Mouse (Mus musculus) megakaryocyte-erythroid progenitor cell, adult 5-6 weeks (primary cell): Measurements from ENCODE around the gene Nek8. TPM values are rescaled to one million over a fixed set of nuclear protein-coding genes. Genes with fewer than 3 reads are reported as not detected.
A peak's percentile ranks its signal among the peaks of the same experiment; 100 is the strongest.
"Not testable (repeated sequence)": the region's sequence is repeated elsewhere in the genome, so short reads cannot be mapped to it uniquely, and the experiment has no call there.

ENCODE experiments used
- ATAC-seq: replicated peaks from 2 replicates; pipeline ENCODE4 v1.8.0; 2016; ENCODE audit warnings: mild to moderate bottlenecking, inconsistent platforms; ENCODE audit not compliant: severe bottlenecking, poor library complexity, low FRiP score, low TSS enrichment
- total RNA-seq, 2 experiments: library from RNA; stranded (forward) in 1 of 2; stranded (reverse) in 1 of 2; fragments of 200-1000, 215-1000 nt in 1 of 2; fragments of >200 nt in 1 of 2; fragmentation: Nextera tagmentation in 1 of 2; gene quantifications; 2 replicates each; pipeline ENCODE4 v1.2.3; 2014 to 2017

Nek8 gene
- total RNA-seq, 2 experiments from 2014 or later, result 7.4 to 38.5 TPM

DNA sequence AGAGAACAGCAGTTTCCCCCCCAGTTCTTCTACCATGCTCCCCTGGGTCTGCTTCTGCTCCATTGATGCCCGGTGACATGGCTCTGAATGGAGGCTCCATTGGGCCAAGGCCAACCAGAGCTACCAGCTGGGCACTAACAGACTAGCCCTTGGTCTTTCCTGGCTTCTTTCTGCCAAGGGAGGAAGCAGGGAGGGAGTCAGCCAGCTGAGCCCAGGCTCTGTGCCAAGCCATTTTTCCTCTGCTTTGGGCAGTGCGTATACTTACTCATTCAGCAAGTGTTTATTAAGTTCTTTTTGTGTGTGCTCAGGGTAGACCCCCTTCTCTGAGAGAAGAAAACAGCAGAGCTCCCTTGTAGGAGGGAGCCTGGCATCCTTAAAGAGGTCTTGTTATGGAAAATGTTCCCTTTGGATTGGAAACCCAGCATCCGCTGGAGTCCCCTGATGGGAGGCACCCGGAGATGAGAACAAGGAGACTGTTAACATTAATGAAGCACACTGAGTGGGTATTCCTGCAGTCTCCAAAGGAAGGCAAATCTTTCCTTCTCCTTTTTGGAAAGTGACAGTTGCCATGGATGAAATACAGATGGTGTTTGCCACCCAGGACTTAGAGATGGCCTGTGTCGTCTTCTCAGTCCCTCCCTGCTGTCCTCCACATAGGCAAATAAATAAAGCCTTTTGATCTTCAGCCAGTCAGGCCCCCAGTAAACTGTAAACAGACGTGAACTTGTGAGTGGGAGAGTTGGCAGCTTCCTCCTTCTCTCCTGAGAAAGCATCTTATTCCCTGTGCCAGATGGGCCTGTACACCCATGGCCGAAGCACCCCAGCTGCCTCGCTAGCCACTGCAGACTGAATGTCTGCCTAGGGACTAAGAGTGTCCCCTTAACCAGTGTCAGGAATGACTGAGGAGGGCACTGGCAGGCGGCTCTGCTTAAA lies 23.9 kb downstream of the Nek8 start:
- no peak for ATAC-seq

DNA sequence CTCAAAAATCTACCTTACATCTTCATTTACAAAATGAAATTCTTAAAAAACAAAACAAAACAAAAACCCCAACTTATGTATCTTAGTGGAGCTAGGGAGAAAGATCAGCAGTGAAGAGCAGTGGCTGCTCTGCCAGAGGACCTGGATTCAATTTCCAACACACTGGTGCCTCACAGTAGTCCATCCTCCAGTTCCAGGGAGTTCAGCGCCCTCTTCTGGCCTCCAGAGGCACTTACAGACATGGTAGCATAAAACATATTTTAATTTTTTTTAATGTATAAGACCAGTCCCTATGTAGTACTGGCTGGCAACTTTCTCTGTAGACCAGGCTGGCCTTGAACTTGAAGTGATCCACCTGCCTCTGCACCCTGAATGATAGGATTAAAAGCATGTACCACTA lies 25.3 kb downstream of the Nek8 start:
- peak; percentile 55; the same call in 1 of the 2 replicates for ATAC-seq

DNA sequence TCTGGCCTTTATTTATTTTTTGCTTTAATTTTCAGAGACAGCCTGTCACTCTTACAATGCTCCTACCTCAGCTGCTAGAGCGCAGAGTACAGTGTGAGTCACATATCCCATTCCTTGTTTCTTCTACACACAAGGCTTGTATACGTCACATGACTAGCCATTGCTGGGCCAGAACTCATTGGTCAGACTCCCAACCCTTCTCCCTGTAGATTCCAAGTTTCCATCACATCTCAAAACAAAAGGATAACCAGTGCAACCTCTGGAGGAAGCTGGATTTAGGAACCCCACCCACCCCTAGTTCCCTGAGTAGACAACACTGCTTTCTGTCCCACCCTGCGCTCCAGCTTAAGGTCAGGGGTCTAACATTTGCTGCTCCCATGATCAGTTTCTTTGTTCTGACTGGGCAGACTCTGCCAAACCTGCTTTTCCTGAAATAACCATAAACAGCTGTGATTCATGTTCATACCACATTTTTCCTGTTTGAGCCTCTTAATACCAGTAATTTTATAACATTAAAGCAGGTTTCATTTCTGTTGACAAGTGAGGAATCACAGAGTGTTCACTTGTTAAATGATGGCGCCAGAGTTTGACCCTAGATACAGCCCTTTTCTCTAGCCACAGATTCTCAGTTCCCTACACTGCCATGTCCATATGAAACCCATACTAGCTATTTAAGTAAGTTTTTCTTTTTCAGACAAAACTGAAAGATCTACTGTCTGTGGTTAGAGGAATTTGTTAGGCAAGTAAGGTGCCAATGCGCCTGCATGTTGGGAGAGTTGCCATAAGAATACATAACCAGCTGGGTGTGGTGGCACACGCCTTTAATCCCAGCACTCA lies 29.6 kb downstream of the Nek8 start:
- ATAC-seq, result no peak

DNA sequence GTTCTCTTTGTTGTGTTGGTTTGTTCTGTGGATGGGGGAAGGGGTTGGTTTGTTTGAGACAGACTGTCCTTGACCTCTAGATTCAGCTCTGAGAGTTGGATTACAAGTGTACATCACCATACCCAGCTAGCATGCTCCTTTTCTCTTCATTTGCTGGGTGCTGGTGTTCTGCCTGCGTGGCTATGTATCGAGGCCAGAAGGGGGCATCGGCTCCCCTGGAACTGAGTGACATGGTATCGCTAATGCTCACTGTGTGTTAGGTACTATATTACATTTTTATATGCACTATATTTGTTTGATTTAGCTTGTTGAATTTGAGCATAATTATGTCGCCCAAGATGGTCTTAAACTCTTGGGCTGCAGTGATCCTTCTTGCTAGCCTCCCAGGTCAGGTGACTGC lies 30.3 kb downstream of the Nek8 start:
- ATAC-seq, result no peak

DNA sequence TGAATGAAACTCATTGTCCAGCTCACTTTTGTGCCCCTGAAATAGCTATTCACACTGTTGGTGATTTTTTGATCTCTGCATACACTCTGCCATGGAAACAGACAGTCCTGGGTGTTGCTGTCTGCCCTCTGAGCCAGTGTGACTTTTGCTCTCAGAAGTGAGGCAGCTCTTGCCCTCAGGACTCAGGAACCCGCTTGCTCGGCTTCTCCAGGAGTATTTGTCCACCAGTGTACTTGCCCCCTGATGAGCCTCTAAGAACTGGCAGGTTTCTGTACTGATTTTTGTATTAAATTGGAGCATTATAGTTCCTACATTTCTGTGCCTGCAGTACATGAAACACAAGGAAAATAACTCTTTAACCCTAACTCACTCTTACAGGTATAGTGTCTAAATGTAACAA lies 33.0 kb downstream of the Nek8 start:
- no peak for ATAC-seq

DNA sequence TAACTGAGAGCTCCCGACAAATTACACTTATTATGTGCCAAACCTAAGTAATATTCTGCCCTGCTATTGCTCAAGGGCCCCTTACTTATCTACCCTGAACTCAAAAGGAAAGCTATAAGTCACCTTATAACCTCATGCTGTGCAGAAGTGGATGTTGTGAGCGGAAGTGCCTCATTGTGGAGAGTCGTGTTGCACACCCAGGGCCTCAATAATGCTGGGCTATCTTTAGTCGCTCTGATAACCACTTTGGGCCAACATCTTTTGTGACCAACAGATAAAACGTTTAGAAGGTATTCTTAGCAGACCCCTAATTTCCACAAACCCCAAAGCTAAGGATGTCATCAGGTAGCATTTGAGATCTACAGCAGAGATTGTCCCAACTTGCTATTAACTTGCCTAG lies 35.8 kb downstream of the Nek8 start:
- no peak for ATAC-seq

DNA sequence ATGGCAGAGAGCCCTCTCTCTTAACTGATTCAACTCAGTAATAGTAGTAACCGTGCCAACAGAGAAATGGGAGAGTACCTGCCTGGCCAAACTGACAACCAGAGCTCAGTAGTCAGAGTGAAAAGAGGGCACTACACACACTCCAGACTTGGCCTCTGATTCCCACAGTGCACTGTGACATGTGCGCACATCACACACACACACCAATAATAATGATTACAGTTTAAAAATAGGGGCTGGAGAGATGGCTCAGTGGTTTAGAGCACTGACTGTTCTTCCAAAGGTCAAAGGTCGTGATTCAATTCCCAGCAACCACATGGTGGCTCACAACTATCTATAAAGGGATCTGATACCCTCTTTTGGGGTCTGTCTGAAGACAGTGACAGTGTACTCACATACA lies 38.5 kb downstream of the Nek8 start:
- no peak for ATAC-seq

DNA sequence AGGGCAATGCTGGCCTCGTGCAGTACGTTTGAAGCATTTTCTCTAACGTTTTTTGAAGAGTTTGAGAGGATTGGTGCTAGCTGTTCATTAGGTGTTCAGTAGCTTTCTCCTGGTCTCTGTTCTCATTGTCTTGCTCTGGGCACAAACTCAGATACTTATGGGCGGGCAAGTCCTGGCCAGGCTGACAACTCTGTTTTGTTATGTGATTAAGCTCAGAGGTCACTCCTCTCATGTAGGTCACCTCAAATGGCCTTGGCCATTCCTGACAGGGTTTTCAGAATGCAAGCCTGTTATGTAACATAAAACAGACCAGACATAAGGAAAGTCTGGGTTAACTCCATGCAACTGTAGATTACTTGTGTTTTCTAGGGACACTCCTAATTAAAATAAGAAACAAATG lies 38.9 kb downstream of the Nek8 start:
- ATAC-seq, result no peak

DNA sequence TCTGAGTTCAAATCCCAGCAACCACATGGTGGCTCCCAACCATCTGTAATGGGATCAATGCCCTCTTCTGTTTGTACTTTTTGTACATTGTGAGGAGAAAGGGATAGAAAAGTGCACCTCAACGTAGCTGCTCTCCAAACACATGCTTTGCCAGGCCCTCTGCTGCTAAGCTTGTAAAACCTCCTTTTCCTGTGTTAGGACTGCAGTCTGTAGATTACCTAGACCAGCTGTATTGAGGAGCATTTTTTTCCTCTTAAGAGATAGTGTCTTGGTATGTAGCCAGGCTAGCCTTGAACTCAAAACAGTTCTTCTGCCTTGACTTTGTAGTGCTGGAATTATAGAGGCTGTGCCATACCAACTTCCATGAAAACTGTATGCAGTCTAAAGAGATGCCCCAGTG lies 40.3 kb downstream of the Nek8 start:
- peak; percentile 63 for ATAC-seq

DNA sequence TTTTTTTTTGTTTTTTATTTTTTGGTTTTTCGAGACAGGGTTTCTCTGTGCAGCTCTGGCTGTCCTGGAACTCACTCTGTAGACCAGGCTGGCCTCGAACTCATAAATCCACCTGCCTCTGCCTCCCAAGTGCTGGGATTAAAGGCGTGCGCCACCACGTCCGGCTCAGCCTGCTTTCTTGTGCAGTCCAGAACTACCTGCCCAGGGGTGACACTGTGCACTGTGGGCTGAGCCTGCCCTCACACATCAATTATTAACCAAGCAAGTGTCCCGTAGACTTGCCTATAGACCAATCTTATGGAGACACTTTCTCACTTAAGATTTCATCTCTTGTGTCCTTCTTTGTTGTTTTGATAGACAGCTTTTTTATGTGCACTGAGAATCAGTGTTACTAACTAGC lies 41.2 kb downstream of the Nek8 start:
- not testable (repeated sequence) for ATAC-seq

DNA sequence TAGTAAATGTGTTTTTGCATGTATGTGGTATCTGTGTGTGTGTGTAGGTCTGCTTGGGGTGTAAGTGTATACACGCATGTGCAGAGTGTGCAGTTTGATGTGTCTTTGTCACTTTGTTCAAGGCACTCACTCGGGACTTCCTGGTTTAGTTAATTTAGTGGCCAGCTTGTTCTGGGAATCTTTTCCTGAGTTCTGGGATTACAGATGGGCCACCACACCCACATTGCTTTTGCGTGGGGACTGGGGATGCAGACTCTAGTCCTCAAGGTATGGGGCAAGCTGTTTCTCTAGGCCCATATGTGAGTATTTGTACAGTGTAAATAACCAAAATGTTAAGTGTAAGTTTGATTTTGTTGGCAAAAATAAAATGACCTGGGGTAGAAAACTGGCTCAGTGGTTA lies 42.1 kb downstream of the Nek8 start:
- no peak for ATAC-seq

DNA sequence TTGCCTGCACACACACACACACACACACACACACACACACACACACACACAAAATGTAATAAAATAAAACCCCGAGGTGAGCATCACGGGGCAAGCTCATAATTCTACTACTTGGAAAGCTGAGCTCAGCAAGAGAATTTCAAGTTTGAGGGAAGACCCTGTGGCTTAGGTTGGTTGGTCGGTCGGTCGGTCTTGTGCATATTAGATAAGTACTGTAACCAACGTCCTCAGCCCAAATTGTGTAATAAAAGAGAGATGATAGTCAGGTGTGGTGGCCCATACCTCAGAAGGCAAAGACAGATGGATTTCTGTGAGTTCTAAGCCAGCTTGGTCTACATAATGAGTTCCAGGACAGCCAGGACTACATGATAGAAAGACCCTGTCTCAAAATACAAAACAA lies 42.6 kb downstream of the Nek8 start:
- 0 out of 2 replicates have a peak, but pooled peaks have one; percentile 36 for ATAC-seq

DNA sequence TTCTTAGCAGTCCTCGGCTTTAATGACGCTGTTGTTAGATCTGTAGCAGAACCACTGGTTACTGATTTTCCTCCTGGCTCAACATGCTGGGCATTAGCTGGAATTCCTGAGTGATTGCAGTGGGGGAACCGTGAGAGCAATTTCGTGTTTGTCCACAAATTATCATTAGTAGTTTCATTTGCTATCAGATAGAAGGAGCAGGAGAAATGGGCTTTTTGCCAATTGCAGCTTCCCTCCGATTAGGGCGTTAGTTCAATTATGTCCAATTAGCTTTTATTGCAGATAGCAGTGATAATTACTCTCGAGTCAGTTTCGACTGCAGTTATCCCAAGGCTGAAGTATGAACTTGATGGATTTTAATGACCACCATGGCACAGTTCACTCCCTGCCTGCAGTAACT lies 47.0 kb downstream of the Nek8 start:
- no peak for ATAC-seq

DNA sequence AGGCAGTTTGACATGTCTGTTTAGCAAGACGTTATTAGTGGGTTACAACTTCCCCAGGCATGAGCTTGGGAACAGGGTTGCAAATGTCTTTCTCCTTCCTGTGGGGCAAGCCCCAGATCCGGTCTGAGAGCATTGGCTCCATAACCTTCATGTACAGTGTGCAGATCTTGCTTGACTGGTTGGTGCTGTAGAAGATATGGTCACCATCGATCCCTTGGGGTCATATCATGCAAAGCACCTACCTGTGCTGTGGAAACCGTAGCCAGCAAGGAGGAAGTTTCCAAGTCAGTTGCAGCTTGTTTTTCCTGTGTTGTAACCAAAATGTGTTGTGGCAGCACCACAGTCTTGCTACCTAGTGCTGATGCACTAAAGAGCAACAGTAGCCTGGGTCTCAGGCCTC lies 49.7 kb downstream of the Nek8 start:
- no peak for ATAC-seq

DNA sequence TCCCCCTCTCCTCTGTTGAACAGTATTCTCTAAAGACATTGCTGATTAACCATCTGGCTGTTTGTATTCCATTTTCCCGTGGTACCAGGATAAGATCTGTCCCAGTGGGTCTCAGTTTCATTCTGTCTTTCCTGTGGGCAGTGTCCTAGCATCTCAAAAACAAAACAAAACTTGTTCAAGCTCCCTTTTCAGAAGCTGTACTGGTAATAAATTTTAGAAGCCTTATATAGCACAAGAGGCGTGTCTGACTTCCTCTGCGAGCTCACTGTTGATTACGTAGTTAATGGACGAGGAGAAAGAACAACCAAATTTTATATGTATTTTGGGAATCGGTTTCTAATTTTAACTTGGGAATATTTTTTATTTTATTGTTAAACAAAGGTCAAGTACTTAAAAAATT lies 50.8 kb downstream of the Nek8 start:
- peak; percentile 20; the same call in 1 of the 2 replicates for ATAC-seq

DNA sequence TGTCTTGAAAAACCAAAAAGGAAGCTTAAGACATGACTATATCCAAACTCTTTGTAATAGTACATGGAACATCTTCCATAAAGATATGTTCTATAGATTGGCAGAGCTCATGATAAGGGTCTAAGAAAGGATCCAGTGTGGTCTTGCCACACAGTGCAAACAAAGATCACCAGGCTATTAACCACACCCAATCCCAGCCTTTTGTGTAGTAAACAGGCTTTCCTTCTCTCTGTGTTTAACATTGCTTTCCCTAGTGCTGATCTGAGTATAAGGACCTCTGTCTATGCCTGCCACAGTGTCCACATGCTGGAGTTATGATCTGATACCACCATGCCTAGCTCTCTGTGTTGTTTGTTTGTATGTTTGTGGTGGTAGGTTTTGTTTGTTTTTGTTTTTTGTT lies 52.7 kb downstream of the Nek8 start:
- ATAC-seq, result peak; percentile 40; the same call in 1 of the 2 replicates

DNA sequence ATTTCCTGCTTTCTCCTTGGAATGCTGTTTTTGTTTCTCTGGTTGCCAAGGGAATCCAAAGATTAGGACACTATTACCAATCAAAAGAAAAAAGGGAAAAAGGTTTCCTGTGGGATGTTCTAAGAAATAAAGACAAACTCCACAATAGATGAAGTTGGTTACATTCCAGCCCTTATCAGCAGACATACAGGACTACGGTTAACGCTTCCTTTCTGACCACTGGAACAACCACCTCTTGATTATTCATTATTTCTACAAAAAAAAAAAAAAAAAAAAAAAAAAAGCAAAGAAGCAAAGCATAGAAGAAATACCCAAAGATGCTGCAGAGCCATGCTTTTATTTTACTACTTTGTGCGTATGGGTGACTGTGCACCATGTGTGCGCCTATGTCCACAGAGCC lies 53.7 kb downstream of the Nek8 start:
- ATAC-seq, result no peak

DNA sequence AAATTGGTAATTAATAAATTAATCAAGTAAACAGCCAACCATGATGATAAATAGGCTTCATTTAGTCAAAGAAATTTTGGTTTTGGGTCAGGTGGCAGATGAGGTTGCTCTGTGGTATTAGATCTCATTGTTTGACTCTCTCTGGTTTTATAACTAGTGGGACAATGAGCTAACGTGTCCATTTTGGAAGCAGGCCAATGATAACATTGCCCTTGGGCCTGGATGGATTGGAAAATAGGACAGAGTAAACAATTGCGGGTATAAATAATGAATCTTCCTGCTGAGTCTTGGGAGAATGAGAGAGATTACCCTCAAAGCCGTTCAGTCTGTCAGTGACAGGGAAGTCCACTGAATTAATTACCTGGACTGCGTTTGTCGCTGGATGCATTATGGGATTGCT lies 55.3 kb downstream of the Nek8 start:
- ATAC-seq, result no peak

DNA sequence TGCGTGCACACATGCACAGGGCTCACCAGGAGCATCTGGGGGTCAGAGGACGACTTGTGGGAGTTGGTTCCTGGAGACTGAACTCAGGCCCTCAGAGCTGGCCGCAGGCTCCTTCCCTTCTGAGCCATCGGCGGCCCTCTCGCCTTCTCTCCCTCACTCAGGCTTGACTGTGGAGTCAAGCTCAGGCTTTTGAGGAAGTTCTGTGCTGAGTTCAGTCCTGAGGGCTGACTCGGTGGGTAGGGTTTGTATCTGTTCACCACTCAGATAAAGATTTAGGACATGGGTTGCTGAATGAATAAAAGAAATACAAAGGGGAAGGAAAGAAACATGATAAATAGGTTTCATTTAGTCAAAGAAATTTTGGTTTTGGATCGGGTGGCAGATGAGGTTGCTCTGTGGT lies 56.6 kb downstream of the Nek8 start:
- no peak for ATAC-seq

DNA sequence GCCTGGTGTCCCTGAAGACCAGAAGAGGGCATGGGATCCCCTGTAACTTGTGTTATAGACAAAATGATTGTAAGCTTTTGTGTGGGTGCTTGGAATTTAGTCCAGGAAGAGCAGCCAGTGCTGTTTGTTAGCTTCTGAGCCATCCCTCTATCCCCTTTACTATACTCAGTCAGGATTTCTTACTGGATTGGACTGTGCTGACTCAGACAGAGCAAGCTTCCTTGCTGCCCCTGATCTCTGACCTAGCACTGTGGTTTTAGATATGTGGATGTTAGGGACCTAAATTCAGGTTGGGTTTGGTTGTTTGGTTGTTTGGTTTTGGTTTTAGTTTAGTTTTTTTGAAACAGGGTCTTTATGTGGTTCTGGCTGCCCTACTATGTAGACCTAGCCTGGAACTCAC lies 58.0 kb downstream of the Nek8 start:
- ATAC-seq, result no peak

DNA sequence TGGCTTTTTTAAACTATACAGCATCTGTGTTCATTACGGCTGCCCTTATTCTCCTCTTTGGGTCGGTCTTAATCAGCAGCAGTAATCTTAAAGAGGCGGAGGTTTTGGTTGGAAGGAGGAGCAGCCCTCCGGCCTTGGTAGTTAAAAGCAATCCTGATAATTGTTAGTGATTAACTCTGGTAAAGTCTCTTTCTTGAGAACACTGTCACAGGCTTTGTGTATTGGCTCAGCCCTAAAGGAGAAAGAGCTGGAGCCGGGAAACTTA lies 60.4 kb downstream of the Nek8 start:
- 0 out of 2 replicates have a peak, but pooled peaks have one; percentile 4 for ATAC-seq
